Mouse (Mus musculus) frontal cortex, adult (tissue): ENCODE results near the gene Lrrc38.
A peak's percentile ranks its signal among the peaks of the same experiment; 100 is the strongest.

Experiments
- ATAC-seq: cut with Nextera tagmentation; 2 replicates; pipeline ENCODE4 v1.9.2; 2017; ENCODE audit warnings: mild to moderate bottlenecking, moderate library complexity, mixed read lengths; ENCODE audit not compliant: low TSS enrichment

The Lrrc38 gene

DNA sequence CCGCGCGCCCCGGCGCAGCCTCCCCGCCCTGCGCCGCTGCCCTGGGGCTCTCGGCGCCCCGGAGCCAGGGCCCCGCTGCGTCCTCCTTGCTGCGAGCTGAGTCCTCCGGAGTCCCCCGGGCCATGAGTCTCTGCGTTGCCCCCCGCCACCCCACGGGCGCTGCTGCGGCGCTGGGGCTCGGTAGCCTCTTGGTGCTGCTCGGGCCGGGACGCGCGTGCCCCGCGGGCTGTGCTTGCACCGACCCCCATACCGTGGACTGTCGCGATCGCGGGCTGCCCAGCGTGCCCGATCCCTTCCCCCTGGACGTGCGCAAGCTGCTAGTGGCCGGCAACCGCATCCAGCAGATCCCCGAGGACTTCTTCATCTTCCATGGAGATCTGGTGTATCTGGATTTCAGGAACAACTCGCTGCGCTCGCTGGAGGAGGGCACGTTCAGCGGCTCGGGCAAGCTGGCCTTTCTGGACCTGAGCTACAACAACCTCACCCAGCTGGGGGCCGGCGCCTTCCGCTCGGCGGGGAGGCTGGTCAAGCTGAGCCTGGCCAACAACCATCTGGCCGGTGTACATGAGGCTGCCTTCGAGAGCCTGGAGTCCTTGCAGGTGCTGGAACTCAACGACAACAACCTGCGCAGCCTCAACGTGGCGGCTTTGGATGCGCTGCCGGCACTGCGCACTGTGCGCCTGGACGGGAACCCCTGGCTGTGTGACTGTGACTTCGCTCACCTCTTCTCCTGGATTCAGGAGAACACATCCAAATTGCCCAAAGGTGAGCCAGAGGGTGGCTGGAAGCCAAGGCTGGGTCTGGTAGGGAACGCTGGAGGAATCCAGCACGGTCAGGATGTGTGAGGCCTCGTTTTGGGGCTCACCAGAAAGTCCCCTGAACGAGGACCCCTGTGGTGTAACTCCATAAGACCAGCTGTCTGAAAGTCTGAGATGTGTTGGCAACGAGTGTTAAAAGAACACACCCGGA is 774 bp downstream of the Lrrc38 start:
- ATAC-seq: no peak

DNA sequence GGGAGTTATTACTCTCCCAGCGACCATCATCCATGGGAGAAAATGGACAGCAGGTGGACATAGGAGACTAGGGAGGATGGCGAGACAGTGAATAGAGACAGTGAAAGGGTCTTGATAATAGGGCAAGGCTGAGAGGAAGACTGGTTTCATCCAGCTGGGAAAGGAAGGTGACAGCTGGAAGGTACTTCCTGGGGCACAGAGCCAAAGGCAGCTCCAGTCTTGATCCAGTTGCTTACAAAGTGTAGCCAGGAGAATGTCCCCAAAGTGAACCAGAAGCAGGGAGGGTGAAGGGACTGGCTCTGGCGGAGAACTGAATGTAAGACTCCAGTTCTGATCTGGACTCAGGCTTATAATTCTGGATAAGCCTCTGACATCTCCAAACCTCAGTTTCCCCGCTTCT is 2.7 kb downstream of the Lrrc38 start:
- no peak for ATAC-seq

DNA sequence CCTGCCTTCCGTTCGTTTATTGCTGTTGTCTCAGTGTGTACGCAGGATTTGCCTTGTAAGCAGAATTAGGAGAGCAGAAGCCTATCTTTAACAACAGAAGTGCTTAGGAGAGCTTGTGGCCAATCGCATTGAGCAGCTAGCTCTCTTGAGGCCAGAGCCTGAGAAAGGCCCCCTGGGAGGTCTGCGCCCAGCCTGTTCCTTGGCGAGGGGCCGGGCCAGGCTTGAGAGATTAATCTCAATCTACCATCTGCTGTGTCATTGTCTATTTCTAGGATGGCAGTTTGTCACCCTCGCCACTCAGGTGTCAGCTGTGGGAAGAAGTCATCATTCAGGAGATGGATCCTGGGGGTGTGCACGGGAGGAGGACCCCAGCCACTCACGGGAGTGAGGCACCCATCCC is 12.0 kb downstream of the Lrrc38 start:
- ATAC-seq: no peak

DNA sequence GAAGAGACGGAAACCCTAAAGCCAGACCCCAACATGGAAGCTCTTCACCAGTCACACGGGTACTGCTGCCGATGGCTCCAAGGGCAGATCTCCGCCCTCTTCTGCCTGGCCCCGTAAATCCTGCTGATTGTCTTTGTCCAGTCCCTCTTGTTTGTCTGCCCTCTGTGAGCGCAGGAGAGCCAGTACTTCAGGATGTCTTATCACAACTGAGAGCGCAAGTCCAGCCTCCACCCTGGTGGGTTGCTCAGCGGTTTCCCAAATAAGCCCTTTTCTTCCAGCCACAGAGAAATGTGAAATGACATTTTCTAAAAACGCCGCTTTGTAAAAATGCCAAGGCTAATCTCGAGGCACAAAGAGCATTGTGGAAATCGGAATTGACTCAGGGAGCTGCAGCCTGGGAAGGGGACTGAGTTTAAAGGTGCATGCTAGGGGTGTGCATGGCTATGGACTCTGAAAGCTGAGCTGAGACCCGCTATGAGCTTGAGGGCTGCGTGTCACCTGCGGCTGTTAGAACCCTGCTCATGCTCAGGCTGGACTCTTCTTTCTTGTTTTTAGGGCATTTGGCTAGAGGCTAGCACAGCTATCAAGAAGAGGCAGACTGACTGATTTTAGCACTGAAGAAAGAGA is 17.0 kb downstream of the Lrrc38 start:
- no peak for ATAC-seq

DNA sequence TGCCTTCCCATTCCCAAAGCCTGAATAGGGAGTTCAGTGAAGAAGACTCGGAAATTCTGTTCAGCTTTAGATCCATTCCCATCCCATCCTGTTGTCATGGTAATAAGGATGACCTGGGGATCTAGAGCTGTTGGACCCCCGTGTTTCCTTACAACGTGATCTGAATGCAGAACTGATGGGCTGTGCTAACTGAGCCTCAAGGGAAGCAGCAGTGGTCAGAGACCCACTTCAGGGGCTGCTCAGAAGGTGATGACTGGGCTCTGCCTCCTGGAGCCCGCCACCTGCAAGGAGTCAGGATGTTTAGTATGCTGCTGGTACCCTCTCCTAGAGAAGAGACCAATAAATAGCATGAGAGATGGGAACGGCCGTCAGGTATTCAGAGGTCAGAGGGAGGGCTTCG is 29.9 kb downstream of the Lrrc38 start:
- no peak for ATAC-seq

DNA sequence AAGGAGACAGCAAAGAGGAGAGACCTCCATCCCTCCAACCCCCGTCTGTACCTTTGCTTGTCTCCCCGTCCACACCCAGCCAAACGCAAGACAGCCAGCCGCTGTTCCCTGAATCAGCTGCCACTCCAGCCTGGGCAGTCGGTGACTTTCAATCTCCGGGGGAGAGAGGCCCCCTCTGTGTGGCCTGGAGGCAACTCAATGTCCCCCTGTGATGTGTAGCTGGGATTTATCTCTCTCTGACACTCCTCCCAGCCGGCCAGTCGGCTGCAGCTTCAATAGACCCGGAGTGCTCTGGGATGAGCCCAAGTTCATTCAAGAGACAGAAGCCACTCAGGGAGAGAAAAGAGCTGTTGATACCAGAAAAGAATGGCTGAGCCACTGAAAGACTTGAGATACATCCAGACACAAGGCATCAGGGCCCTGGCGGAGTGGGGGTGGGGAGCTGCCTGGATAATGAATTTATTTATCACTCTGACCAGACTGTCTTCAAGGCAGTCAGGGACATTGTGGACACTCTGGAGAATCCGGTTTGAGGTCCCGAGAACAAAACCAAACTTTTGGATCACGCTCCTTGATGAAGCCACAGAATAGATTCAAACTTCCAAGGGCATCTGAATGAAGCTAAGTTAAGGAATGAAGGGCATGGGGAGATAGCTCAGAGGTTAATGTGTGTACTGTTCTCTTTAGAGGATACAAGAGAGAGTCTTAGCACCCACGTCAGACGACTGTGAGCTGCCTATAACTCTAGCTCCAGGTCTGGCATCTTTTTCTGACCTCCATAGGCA is 30.6 kb downstream of the Lrrc38 start:
- ATAC-seq: no peak

DNA sequence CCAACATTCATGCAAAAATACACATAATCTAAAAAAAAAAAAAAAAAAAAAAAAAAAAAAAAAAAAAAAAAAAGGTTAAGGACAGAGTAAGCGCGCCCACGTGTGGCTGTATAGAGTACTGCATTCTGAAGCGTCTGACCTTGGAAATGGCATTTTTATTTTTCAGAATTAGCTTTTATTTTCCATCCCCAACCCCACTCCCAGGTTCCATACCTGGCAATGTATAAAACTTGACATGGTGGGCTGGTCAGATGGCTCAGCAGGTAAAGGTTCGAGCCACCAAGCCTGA is 31.1 kb downstream of the Lrrc38 start:
- no peak for ATAC-seq

DNA sequence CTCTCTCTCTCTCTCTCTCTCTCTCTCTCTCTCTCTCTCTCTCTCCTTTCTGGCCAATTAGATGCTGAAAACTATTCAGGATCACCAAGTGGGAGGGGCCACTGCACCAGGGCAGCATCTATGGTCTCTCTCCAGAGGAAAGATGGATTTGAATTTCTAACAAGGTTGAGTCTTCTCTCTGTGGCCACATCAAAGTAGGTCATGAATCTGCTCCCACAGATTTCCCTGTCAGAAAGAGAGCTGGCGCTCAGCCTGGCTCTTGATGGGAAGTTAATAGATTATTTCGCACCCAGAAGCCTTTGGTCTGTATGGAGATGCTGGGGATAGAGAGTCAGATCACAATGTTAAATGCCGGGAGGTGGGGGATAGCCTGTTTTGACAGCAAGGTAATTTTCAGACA is 32.6 kb downstream of the Lrrc38 start:
- ATAC-seq: no peak

DNA sequence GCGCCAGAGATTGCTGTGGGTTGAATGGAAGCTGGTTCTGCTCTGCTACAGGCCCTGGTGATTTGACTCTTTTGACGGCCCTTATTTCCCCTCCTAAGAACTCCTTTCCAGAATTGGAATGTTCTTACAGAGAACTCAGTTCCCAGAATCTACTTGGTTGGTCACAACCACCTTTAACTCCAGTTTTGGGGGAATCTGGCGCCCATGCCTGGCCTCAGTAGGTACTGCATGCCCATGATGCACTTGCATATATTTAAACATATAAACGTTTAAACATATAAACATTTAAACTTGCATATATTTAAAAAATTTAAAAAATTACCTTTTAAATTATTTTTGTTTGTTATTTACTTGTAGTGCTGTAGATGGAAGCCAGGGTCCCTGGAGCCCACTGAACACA is 34.1 kb downstream of the Lrrc38 start:
- no peak for ATAC-seq

DNA sequence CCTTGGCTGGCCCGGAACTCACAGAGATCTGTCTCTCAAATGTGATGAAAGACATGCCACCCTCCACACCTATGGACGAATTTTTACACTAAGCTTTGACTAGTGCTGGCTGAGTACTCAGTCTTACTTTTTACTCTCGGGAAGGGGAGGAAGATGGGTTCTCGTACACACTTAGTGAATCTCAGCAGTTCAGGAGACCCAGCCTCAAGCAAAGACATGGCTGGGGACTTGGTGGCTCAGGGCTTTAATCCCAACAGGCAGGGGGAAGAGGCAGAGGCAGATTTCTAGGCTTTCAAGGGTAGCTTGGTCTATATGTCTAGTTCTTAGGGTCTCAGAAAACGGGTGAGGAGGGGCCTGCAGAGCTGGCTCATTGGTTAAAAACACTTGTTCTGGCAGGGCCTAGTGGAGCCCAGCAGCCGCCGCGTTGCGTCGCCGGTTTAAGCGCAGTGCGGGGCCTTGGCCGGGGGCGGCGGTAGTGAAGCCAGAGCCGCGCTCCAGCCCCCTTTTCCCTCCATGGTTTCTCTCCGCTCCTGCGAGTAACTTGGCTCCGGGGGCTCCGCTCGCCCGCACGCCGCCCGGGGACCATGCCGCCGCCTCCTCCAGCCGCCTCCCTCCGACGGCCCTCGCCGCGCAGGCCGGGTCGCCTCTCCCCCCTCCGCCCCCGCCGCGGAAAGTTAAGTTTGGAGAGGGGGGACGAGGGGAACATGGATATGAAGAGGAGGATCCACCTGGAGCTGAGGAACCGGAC is 39.6 kb downstream of the Lrrc38 start:
- ATAC-seq: peak; percentile 79

DNA sequence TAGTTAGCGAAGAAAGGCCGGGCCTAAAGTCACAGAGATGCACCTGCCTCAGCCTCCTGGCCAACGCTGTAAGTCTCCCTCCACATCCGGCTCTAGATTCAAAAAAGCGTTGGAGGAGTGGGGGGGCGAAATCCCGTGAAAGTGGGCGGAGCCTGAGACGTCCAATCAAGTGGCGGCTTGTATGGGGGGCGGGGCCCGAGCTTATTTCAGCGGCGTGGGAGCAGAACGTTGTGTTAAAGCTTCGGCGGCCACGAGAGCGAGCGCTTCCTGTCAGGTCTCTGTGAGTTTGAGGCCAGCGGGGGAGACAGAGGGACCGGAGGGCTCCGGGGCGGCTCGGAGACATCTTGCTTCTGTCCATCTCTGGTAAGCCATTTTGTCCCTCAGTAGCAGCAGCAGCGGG is 44.6 kb downstream of the Lrrc38 start, which contains the start of gene Pramel1:
Gene Pramel1, plus strand, starts transcription at position 248 of the 400 bp plus-strand sequence.
- ATAC-seq: no peak

DNA sequence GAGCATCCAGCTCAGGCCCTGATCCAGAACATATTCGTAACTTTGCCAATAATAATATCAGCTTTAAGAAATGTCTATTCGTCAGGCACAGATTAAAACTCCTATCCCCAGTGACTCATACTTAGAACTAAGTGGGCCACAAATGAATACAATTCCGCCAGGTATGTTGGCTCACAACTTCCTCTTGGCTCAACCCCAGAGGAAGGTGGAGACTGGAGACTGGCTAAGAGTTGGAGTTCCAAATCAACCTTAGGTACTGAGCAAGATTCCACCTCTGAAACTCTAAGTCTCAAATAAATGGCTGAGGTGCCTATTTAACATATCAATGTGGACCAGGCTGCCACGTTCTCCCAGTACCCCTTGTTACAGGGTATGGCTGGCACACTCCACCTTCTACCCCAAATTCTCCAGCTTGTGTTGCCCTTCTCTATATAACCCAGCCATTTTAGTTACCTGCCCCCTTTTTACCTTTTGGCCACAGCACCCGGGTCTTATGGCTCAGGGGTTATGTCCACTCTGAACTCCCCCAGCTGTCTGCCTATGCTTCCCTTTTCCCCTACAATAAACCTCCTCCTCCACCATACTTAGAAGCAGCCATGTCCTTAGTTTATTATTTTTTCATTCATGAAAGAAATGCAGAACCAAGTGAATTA is 62.1 kb downstream of the Lrrc38 start:
- ATAC-seq: no peak

DNA sequence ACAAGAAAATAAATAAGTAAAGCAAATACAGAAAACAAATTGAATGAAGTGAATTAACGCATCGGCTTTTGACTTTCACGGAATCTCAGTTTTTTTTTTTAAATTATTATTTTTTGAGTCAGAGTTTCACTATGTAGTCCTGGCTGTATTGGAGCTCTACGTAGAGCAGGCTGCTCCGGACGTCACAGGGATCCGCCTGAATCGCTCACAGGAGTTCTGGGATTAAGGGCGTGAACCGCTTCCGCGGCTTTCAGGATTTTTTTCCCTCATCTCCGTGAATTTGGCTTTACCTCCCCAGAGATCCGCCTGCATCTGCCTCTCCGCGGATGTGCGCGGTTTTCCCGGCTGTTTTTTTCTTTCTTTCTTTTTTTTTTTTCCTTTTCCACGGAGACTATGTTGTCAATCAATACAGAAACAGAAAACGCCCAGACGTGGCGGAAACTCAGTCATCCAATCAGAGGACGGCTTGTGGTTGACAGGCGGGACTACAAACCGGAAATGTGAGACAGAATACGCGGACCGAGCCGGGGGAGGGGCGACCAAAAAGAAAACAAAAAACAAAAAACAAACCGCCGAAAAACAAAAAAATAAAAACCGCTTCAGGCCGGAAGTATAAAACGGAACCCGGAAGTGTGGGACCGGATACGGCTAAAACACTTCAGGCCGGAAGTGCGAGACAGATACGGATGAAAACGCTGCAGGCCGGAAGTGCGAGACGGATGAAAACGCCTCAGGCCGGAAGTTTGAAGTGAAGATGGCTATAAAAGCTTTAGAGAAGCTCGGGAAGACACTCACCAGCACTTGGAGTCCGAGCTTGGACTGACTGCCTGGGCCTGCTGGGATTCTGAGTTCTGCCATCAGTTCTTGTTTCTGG is 62.9 kb downstream of the Lrrc38 start, which contains the start of gene Pramef8:
Gene Pramef8, plus strand, starts transcription at position 208 of the 874 bp plus-strand sequence.
- ATAC-seq: peak; percentile 99

DNA sequence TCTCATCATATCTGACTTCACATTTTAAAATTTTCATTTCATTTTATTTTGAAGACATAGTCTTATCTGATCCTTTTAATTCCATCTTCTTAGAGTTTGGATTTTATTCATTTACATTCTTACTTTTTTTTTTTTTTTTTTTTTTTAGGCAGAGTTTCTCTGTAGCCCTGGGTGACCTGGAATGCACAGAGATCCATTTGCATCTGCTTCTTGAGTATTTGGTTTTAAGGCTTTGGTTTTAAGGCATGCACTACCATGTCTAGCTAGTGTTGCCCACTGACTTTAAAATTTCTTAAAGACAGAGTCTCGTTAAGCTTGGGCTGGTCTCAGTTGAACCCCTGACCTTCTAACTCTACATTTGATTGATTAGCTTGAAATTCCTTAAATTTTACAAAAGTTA is 64.1 kb downstream of the Lrrc38 start:
- no peak for ATAC-seq

DNA sequence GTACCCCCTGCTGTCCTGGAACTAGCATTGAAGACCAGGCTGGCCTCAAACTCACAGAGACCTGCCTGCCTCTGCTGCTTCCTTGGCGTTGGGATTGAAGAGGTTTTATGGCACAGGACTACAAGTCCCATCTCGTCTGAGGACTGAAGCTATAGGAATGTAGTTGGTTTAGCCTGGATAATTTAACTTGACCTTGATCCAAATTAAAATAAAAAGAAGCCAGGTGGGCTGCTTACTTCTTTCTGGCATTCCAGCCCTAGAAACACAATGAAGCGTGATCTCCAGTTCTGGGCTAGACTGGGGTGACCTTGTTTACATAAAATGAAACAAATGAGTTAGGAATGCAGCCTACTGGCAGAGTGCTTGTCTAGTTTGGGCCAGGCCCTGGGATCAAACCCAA is 64.6 kb downstream of the Lrrc38 start:
- no peak for ATAC-seq
